Mouse (Mus musculus) neutrophil, adult 5-6 weeks (primary cell): Measurements from ENCODE around the gene Trmt44. TPM values are rescaled to one million over a fixed set of nuclear protein-coding genes. Genes with fewer than 3 reads are reported as not detected.

Experiments
- ATAC-seq: fragments of 151-379, 151-347 bp; 2 replicates; pipeline ENCODE4 v1.8.0; 2017; ENCODE audit warnings: mild to moderate bottlenecking, moderate TSS enrichment; ENCODE audit not compliant: insufficient number of reproducible peaks, poor library complexity, low FRiP score, severe bottlenecking; ENCODE audit errors: extremely low read depth
- total RNA-seq: library from RNA; stranded (forward); fragments of 200-1000 nt; gene quantifications from 2 replicates; pipeline ENCODE4 v1.2.3, GENCODE M21; 2017

Gene Trmt44
- total RNA-seq, 1 experiment from 2014 or later = 9.7 TPM

GRCm38 (mm10) chr5:35552838-35553539, 21.9 kb downstream of the Trmt44 start:
- ATAC-seq = no peak

- 0 out of 2 replicates have a peak, but pooled peaks have one; percentile 14 for ATAC-seq
Measured at GRCm38 (mm10) chr5:35551855-35552837, 22.7 kb downstream of the Trmt44 start.

GRCm38 (mm10) chr5:35546127-35546526, 28.7 kb downstream of the Trmt44 start:
- ATAC-seq = no peak

- ATAC-seq = no peak
Measured at GRCm38 (mm10) chr5:35541059-35541790, 33.6 kb downstream of the Trmt44 start.

- no peak for ATAC-seq
Measured at GRCm38 (mm10) chr5:35540555-35540954, 34.3 kb downstream of the Trmt44 start.

GRCm38 (mm10) chr5:35539576-35539975, 35.3 kb downstream of the Trmt44 start:
- no peak for ATAC-seq

- no peak for ATAC-seq
Measured at GRCm38 (mm10) chr5:35538022-35538421, 36.8 kb downstream of the Trmt44 start.

GRCm38 (mm10) chr5:35537474-35537873, 37.4 kb downstream of the Trmt44 start:
- ATAC-seq = no peak

GRCm38 (mm10) chr5:35536271-35536670, 38.6 kb downstream of the Trmt44 start:
- ATAC-seq = no peak

GRCm38 (mm10) chr5:35531586-35531985, 43.3 kb downstream of the Trmt44 start:
- no peak for ATAC-seq

- no peak for ATAC-seq
Measured at GRCm38 (mm10) chr5:35530442-35530841, 44.4 kb downstream of the Trmt44 start.

GRCm38 (mm10) chr5:35525469-35526123, 49.3 kb downstream of the Trmt44 start, which contains the start of gene Cpz:
Cpz (minus strand) TSS chr5:35525698.
- no peak for ATAC-seq

- ATAC-seq = no peak
Measured at GRCm38 (mm10) chr5:35524381-35524780, 50.5 kb downstream of the Trmt44 start.

- no peak for ATAC-seq
Measured at GRCm38 (mm10) chr5:35523735-35524134, 51.1 kb downstream of the Trmt44 start.

- no peak for ATAC-seq
Measured at GRCm38 (mm10) chr5:35516781-35517180, 58.1 kb downstream of the Trmt44 start.

GRCm38 (mm10) chr5:35510589-35510988, 64.3 kb downstream of the Trmt44 start:
- no peak for ATAC-seq
